Mouse (Mus musculus) forelimb bud, embryonic 11.5 days (tissue): ENCODE measurements around the gene Acnat1.
"Not testable (repeated sequence)": the region's sequence is repeated elsewhere in the genome, so short reads cannot be mapped to it uniquely, and the experiment has no call there.

Experiments
- DNase-seq: peaks from one replicate; pipeline ENCODE4 v3.0.0-alpha.2; 2012; ENCODE audit warnings: low read depth, low spot score

Acnat1 gene

DNA sequence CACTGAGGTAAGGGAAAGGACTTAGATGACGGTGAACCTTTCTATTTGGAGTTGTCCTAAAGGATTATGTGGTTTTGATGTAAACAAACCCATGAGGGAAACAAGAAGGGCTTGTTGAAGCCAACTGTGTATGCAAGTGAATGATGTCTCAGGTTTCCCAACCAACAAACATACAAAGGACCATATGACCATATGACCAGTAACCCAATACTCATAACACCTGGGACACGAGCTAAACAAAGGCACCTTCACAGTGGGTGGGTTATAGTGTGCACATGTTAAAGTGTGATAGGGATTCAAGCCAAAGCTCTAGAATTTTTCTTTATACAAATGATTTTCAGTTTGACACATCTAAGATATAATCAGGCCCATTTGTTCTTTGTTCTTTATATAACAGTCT lies 17.5 kb downstream of the Acnat1 start:
- peak; percentile 14 for DNase-seq

DNA sequence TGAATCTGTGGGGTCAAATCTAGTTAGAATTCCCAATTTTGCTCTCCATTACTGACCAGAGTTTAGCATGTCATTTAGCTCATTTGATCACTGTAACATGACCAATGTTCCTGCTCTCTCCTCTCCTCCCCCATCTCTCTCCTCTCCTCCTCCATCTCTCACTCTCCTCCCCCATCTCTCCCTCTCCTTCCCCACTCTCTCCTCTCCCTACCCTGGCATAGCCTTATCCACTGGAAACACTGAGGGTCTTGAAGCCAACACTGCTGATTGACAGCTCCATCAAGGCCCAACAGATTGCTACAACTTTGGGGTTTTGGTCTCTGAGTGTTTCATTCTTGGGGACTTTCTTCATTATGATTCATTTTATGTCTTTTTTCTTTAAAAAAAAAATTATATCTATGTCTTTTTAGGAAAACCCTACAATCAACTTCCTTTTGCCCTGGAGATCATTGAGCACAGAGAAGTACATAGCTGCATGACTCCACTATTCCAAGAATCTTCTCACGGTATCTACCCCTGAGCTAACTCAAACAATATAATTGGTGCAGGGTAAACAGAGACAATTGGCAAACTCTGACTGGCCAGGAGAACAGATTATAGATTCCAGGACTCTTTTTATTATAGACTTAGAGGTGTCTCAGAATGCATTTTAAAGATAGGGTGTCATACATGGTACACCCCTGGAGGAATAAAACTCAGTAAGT lies 21.7 kb downstream of the Acnat1 start:
- DNase-seq, result no peak

DNA sequence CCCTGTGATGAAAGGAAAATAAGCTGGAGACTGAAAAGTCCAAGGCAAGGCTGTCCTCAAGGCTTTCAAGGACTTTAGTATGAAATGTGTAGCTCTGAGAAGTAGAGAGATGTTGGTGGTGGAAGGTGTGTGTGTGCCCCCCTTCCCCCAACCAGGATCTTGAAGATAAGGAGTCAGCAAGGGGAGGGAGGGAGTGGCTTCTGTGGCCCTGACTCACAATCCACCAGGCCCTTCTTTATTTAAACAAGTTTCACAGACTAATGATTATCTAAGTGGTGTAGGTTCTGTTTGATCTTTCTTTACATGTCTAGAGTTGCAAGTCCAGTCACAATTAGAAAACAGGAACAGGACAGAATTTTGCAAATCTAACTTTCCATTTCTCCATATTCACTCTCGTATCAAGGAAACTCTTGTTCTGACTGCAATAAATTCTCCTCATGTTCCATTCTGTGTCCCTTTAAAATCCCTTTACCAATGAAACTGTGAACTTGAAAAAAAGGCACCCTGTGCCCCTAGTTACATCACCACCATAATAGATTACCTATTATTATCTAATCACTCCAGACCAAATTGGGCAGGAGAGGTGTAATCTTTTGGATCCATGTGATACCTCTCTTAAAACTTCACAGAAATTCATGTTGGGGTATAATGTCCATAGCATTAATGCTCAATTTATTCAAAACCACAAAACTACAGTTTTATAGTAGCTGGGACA lies 22.4 kb downstream of the Acnat1 start:
- DNase-seq, result not testable (repeated sequence)

DNA sequence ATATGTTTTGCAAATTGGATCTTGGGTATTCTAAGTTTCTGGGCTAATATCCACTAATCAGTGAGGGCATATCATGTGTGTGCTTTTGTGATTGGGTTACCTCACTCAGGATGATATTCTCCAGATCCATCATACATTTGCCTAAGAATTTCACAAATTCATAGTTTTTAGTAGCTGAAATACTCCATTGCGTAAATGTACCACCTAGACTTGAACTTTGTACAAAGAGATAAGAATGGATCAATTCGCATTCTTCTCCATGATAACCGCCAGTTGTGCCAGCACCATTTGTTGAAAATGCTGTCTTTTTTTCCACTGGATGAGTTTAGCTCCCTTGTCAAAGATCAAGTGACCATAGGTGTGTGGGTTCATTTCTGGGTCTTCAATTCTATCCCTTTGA lies 36.7 kb downstream of the Acnat1 start:
- not testable (repeated sequence) for DNase-seq

DNA sequence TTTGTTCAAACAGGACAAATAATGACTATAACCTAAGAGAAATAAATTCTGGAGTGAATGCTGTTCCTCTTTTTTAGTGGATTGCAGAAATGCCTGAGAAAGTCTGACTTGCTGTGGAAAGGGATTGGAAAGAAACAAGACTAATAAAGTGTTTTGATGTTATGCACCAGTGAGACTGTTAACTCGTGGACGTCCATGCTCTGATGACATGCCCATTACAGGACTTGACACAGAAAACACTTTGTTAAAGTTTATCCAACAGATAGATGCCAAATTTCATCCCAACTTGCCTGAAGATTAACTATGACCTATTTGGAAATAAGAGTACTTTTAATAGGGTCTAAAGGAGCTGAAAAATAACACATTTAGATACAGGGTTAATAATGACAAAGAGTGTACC lies 63.6 kb downstream of the Acnat1 start:
- not testable (repeated sequence) for DNase-seq

DNA sequence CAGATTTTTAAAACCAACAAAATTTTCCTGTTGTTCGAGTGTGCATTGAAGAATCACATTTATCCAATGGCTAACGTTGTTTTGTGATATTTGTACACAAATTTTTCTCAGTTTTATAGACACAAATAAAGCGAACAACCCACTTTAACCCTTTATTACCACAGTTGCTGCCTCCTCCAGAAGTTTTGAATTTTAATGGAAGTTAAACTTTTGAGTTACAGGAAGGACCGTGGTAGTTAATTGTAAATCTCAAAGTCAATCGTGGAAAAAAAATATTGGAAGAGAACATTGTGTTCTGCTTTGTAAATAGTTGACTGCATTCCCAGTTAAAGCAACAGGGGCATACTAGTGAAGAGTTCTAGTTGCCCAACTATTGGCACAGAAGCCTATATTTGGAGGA lies 65.8 kb downstream of the Acnat1 start, which contains the start of gene Acnat2:
Gene Acnat2 (minus strand): TSS at position 195 of the 400 bp plus-strand sequence.
- not testable (repeated sequence) for DNase-seq
